Comparison of ENCODE assay signal across 30 mouse cellular contexts in the genomic region with DNA sequence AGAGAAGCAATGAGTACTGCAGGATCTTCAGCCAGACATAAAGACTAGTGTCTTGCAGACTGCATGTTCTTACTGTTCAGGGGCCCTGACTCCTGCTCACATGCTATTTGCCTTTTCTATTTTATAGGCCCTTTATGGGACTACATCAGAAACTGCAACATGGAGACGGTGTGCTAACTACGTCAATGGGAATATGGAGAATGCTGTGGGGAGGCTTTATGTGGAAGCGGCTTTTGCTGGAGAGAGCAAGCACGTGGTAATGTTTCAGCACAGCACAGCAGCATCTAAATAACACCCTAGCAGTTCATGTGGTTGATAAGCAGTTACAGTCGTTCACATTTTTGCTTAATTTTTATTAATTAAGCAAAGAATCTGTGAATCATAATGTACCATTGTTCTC.
"Had no signal": no experiment of that assay in that cellular context is flagged by ENCODE, and none has a peak within 500 bp of the region (broad histone marks: within the 10 kb centered on the region; RNA-seq: fewer than 3 reads in every experiment).

No protein-coding gene starts in this region.

- H3K9ac ChIP-seq: limb, embryonic 15.5 days; liver, embryonic 12.5 days; liver, embryonic 13.5 days; liver, embryonic 14.5 days; liver, embryonic 15.5 days; liver, postnatal 0 days; lung, embryonic 14.5 days; lung, embryonic 15.5 days; midbrain, embryonic 12.5 days; midbrain, embryonic 13.5 days; midbrain, embryonic 15.5 days had no signal

- DNase-seq: layer of hippocampus, postnatal 36 days; left cerebral cortex, postnatal 4 days; liver; liver, embryonic 13.5 days; liver, postnatal 0 days; lung, adult 18-20 months; lung, adult 2 months; lung, embryonic 14.5 days; lung, postnatal 10 days; lung, postnatal 14 days; lung, postnatal 36 days; lung, postnatal 4 days; midbrain, embryonic 14.5 days had no signal

- H3K4me3 ChIP-seq: left cerebral cortex, adult 2 months; limb, embryonic 15.5 days; liver, embryonic 12.5 days; liver, embryonic 13.5 days; liver, embryonic 15.5 days; lung, embryonic 15.5 days; megakaryocyte, embryonic 14.5 days; midbrain, embryonic 10.5 days; midbrain, embryonic 12.5 days; midbrain, embryonic 13.5 days; midbrain, embryonic 15.5 days; myocyte had no signal

- H3K27me3 ChIP-seq: limb, embryonic 15.5 days; liver, embryonic 12.5 days; liver, embryonic 13.5 days; liver, embryonic 15.5 days; lung, embryonic 15.5 days; megakaryocyte, embryonic 14.5 days; midbrain, embryonic 12.5 days; midbrain, embryonic 13.5 days; midbrain, embryonic 15.5 days had no signal

- H3K36me3 ChIP-seq: liver, embryonic 12.5 days; liver, embryonic 13.5 days; liver, embryonic 15.5 days; lung, embryonic 15.5 days; midbrain, embryonic 10.5 days; midbrain, embryonic 12.5 days; midbrain, embryonic 13.5 days; midbrain, embryonic 15.5 days had no signal

- H3K9me3 ChIP-seq: limb, embryonic 15.5 days; liver, embryonic 12.5 days; liver, embryonic 13.5 days; liver, embryonic 15.5 days; lung, embryonic 15.5 days; megakaryocyte, embryonic 14.5 days; midbrain, embryonic 10.5 days; midbrain, embryonic 12.5 days; midbrain, embryonic 13.5 days; midbrain, embryonic 15.5 days had no signal

- H3K4me2 ChIP-seq: limb, embryonic 15.5 days; liver, embryonic 11.5 days; liver, embryonic 12.5 days; liver, embryonic 13.5 days; liver, embryonic 15.5 days; lung, embryonic 14.5 days; lung, embryonic 15.5 days; midbrain, embryonic 11.5 days; midbrain, embryonic 12.5 days; midbrain, embryonic 13.5 days; midbrain, embryonic 15.5 days had no signal

- ATAC-seq: liver, embryonic 12.5 days; liver, postnatal 0 days; lung, postnatal 0 days; midbrain, embryonic 13.5 days; midbrain, embryonic 15.5 days; midbrain, embryonic 16.5 days had no signal

- H3K4me1 ChIP-seq: liver, embryonic 12.5 days; liver, embryonic 13.5 days; liver, embryonic 15.5 days; lung, embryonic 15.5 days; megakaryocyte, embryonic 14.5 days; midbrain, embryonic 10.5 days; midbrain, embryonic 12.5 days; midbrain, embryonic 13.5 days; midbrain, embryonic 15.5 days had no signal

- H3K27ac ChIP-seq: left cerebral cortex, adult 2 months; limb, embryonic 15.5 days; liver, embryonic 12.5 days; liver, embryonic 13.5 days; liver, embryonic 14.5 days; liver, embryonic 15.5 days; lung, embryonic 15.5 days; macrophage; midbrain, embryonic 10.5 days; midbrain, embryonic 12.5 days; midbrain, embryonic 13.5 days; midbrain, embryonic 15.5 days had no signal
